Mouse (Mus musculus): ENCODE measurements at regions not wholly inside any gene's neighbourhood (a gene's known extent, or its start where the extent isn't known, plus 50 kb on each side); places are given as distances from the start of the nearest gene placed in this dataset.

GRCm38 (mm10) chr2:30525295-30525694, 51.3 kb upstream of the Ier5l start:
- no peak for ATAC-seq (replicated peaks; ENCODE audit: poor library complexity)

- ATAC-seq (replicated peaks; ENCODE audit: poor library complexity) = no peak
Observed at GRCm38 (mm10) chr2:30525831-30526230, 51.8 kb upstream of the Ier5l start.

- no peak for ATAC-seq (replicated peaks; ENCODE audit: poor library complexity)
Observed at GRCm38 (mm10) chr2:30527495-30527894, 53.5 kb upstream of the Ier5l start.

GRCm38 (mm10) chr2:30532948-30533347, 58.9 kb upstream of the Ier5l start:
- ATAC-seq (replicated peaks; ENCODE audit: poor library complexity) = no peak

GRCm38 (mm10) chr2:30533367-30533766, 59.3 kb upstream of the Ier5l start:
- no peak for ATAC-seq (replicated peaks; ENCODE audit: poor library complexity)

GRCm38 (mm10) chr2:30534485-30534884, 60.4 kb upstream of the Cstad start:
- ATAC-seq (replicated peaks; ENCODE audit: poor library complexity) = peak; percentile 90

- no peak for ATAC-seq (replicated peaks; ENCODE audit: poor library complexity)
Observed at GRCm38 (mm10) chr2:30539305-30539704, 55.5 kb upstream of the Cstad start.

- ATAC-seq (replicated peaks; ENCODE audit: poor library complexity) = no peak
Observed at GRCm38 (mm10) chr2:30541541-30541940, 53.3 kb upstream of the Cstad start.

GRCm38 (mm10) chr2:30544782-30545435, 49.9 kb upstream of the Cstad start:
- ATAC-seq (replicated peaks; ENCODE audit: poor library complexity) = peak; percentile 99

Measured in megakaryocyte progenitor cell, adult 5-6 weeks (primary cell).